In genomic region chr12:118840301-118840700, GRCm38 (mm10) we compare ENCODE assay signal across 18 mouse cellular contexts. TPM values are rescaled to one million over a fixed set of nuclear protein-coding genes. Genes with fewer than 3 reads are reported as not detected.
A peak's percentile ranks its signal among the peaks of the same experiment; 100 is the strongest.
DNase-seq lines count a peak whose midpoint lies in the region; ATAC-seq lines count a peak whose summit lies in the region.
"Had no signal": no experiment of that assay in that cellular context is flagged by ENCODE, and none has a peak within 500 bp of the region (broad histone marks: within the 10 kb centered on the region; RNA-seq: fewer than 3 reads in every experiment).

No protein-coding gene starts in this region.

- no peaks in the 10 kb centered on the region for H3K36me3 ChIP-seq in hindbrain, embryonic 10.5 days
- H3K36me3 ChIP-seq in hindbrain, embryonic 16.5 days (ENCODE audit: control insufficient read depth, insufficient read depth, low read length): no peaks in the 10 kb centered on the region
- no peaks in the 10 kb centered on the region for H3K36me3 ChIP-seq in forebrain, embryonic 16.5 days (ENCODE audit: control insufficient read depth, insufficient read depth)
- no peaks in the 10 kb centered on the region for H3K36me3 ChIP-seq in neural tube, embryonic 11.5 days (ENCODE audit: control insufficient read depth, insufficient read depth, low read length)
- H3K36me3 ChIP-seq: heart, embryonic 12.5 days; hindbrain, embryonic 15.5 days had no signal

- WGBS in hindbrain, embryonic 10.5 days: 1% methylated on average over 15 of the region's 15 CpGs
- WGBS in hindbrain, embryonic 16.5 days: 2% methylated on average over 15 of the region's 15 CpGs
- WGBS in forebrain, embryonic 16.5 days: 0% methylated on average over 15 of the region's 15 CpGs
- WGBS in neural tube, embryonic 11.5 days: under 1% methylated on average over 15 of the region's 15 CpGs

- peaks cover 99% of the 10 kb centered on the region for H3K27me3 ChIP-seq in hindbrain, embryonic 10.5 days (ENCODE audit: insufficient read depth, poor library complexity, severe bottlenecking)
- peaks cover 43% of the 10 kb centered on the region for H3K27me3 ChIP-seq in hindbrain, embryonic 16.5 days (replicated peaks; ENCODE audit: control insufficient read depth, insufficient read depth, low read length)
- H3K27me3 ChIP-seq in forebrain, embryonic 16.5 days (replicated peaks; ENCODE audit: control insufficient read depth, insufficient read depth, low read length): peaks cover 32% of the 10 kb centered on the region
- H3K27me3 ChIP-seq in neural tube, embryonic 11.5 days (ENCODE audit: control insufficient read depth, insufficient read depth, low read length): peaks cover 78% of the 10 kb centered on the region

- no peak overlapping the region for H3K9ac ChIP-seq in hindbrain, embryonic 16.5 days (ENCODE audit: low read depth, low read length)
- no peak overlapping the region for H3K9ac ChIP-seq in forebrain, embryonic 16.5 days (replicated peaks; ENCODE audit: low read depth, low read length)
- no peak overlapping the region for H3K9ac ChIP-seq in neural tube, embryonic 11.5 days (ENCODE audit: low read length)
- H3K9ac ChIP-seq: heart, embryonic 12.5 days; hindbrain, embryonic 15.5 days had no signal

- no peaks in the 10 kb centered on the region for H3K9me3 ChIP-seq in hindbrain, embryonic 10.5 days
- H3K9me3 ChIP-seq in hindbrain, embryonic 16.5 days (ENCODE audit: control insufficient read depth, low read length): no peaks in the 10 kb centered on the region
- H3K9me3 ChIP-seq in forebrain, embryonic 16.5 days (ENCODE audit: control insufficient read depth, low read length): no peaks in the 10 kb centered on the region
- no peaks in the 10 kb centered on the region for H3K9me3 ChIP-seq in neural tube, embryonic 11.5 days (ENCODE audit: control insufficient read depth, low read length)
- H3K9me3 ChIP-seq: heart, embryonic 12.5 days; hindbrain, embryonic 15.5 days had no signal

- peaks cover 75% of the 10 kb centered on the region for H3K4me1 ChIP-seq in hindbrain, embryonic 10.5 days (replicated peaks)
- peaks cover 8% of the 10 kb centered on the region for H3K4me1 ChIP-seq in hindbrain, embryonic 16.5 days (ENCODE audit: control insufficient read depth, insufficient read depth, low read depth, low read length)
- peaks cover 32% of the 10 kb centered on the region for H3K4me1 ChIP-seq in forebrain, embryonic 16.5 days (replicated peaks; ENCODE audit: control insufficient read depth, insufficient read depth, low read length)
- H3K4me1 ChIP-seq in neural tube, embryonic 11.5 days (ENCODE audit: control insufficient read depth, insufficient read depth, low read length): peaks cover 11% of the 10 kb centered on the region

- peak overlapping the region; percentile 32 for H3K4me3 ChIP-seq in hindbrain, embryonic 10.5 days
- H3K4me3 ChIP-seq in hindbrain, embryonic 16.5 days (ENCODE audit: low read length): no peak overlapping the region
- no peak overlapping the region; the same call in 1 of the 2 replicates for H3K4me3 ChIP-seq in forebrain, embryonic 16.5 days (replicated peaks; ENCODE audit: low read length)
- no peak overlapping the region for H3K4me3 ChIP-seq in neural tube, embryonic 11.5 days (ENCODE audit: low read depth, low read length)
- H3K4me3 ChIP-seq: heart, embryonic 12.5 days; hindbrain, embryonic 15.5 days had no signal

- ATAC-seq in hindbrain, embryonic 16.5 days: no peak
- ATAC-seq in forebrain, embryonic 16.5 days: peak; percentile 69
- no peak for ATAC-seq in neural tube, embryonic 11.5 days (ENCODE audit: insufficient read depth, low FRiP score, low TSS enrichment)
- ATAC-seq: lung, postnatal 0 days; Patski had no signal

- H3K4me2 ChIP-seq in hindbrain, embryonic 16.5 days (ENCODE audit: low read length): no peak overlapping the region
- peak overlapping the region; percentile 36 for H3K4me2 ChIP-seq in forebrain, embryonic 16.5 days (ENCODE audit: low read length)
- H3K4me2 ChIP-seq in neural tube, embryonic 11.5 days (ENCODE audit: low read depth): peak overlapping the region; percentile 19
- H3K4me2 ChIP-seq: heart, embryonic 12.5 days; hindbrain, embryonic 15.5 days; liver, embryonic 11.5 days had no signal

- H3K27ac ChIP-seq in hindbrain, embryonic 10.5 days: peak overlapping the region; percentile 47; the same call in 1 of the 2 replicates
- no peak overlapping the region for H3K27ac ChIP-seq in hindbrain, embryonic 16.5 days (ENCODE audit: low read depth, low read length)
- peak overlapping the region; percentile 18; the same call in 1 of the 2 replicates for H3K27ac ChIP-seq in forebrain, embryonic 16.5 days (ENCODE audit: low read length)
- H3K27ac ChIP-seq in neural tube, embryonic 11.5 days (ENCODE audit: low read depth, low read length): no peak overlapping the region
- H3K27ac ChIP-seq: hindbrain, embryonic 15.5 days had no signal

- peak; percentile 37 for DNase-seq in hindbrain, embryonic 10.5 days (ENCODE audit: low spot score)
- DNase-seq in embryo, embryonic 9.5 days (ENCODE audit: extremely low spot score): peak; percentile 44
- no peak for DNase-seq in neural tube, embryonic 11.5 days (ENCODE audit: low spot score)
- no peak for DNase-seq in adrenal gland, adult 2 months
- DNase-seq in left cerebral cortex, adult 18-20 months (ENCODE audit: low spot score in 2 of 2): no peak
- no peak for DNase-seq in testis, postnatal 14 days (ENCODE audit: low spot score)
- DNase-seq: cerebellum, adult 18-20 months; gastrocnemius, postnatal 36 days; kidney, adult 8-10 months; right cerebral cortex, postnatal 25 days; thymus, postnatal 25 days had no signal

RNA-seq across cellular contexts. Expression of gene Sp8, which starts 5.8 kb away (rescaled TPM):
- polyA plus RNA-seq in hindbrain, embryonic 10.5 days (2016; fragmentation: Nextera tagmentation; extraction: Ambion mirVana): 9.1 and 12.0 TPM in 2 replicates
- 1.6 and 2.5 TPM in 2 replicates for polyA plus RNA-seq in hindbrain, embryonic 16.5 days (2015; fragmentation: Nextera tagmentation; extraction: Ambion mirVana)
- polyA plus RNA-seq in forebrain, embryonic 16.5 days (2015; fragmentation: Nextera tagmentation; extraction: Ambion mirVana): 11.8 and 12.0 TPM in 2 replicates
- polyA plus RNA-seq in neural tube, embryonic 11.5 days (2014; fragmentation: Nextera tagmentation; extraction: Ambion mirVana): 9.4 and 9.8 TPM in 2 replicates
- not detected for total RNA-seq in adrenal gland, adult 2 months (2021)
- not detected in 2 replicates for polyA plus RNA-seq in adrenal gland, adult 2 months (2012; rRNA removed)
- 1 to 10 TPM; 1.7 to 1.9 TPM for total RNA-seq in left cerebral cortex, adult 18-20 months (2021)
- total RNA-seq: gastrocnemius, postnatal 36 days had no signal
- polyA plus RNA-seq: lung, postnatal 0 days had no signal

Comparison
In these comparisons a context has a peak if more than half of its experiments do, and no peak if none do; other contexts are left out.
1. H3K27ac ChIP-seq: peak in hindbrain, embryonic 10.5 days (single experiment) and forebrain, embryonic 16.5 days (single experiment); none in hindbrain, embryonic 16.5 days (single experiment) and neural tube, embryonic 11.5 days (single experiment).
2. DNase-seq: peak in hindbrain, embryonic 10.5 days (single experiment) and embryo, embryonic 9.5 days (single experiment); none in neural tube, embryonic 11.5 days (single experiment), adrenal gland, adult 2 months (single experiment), left cerebral cortex, adult 18-20 months (0 of 2) and testis, postnatal 14 days (single experiment).